Mouse (Mus musculus): ENCODE results near the gene Sept6.
A peak's percentile ranks its signal among the peaks of the same experiment; 100 is the strongest.

Sept6 gene

DNA sequence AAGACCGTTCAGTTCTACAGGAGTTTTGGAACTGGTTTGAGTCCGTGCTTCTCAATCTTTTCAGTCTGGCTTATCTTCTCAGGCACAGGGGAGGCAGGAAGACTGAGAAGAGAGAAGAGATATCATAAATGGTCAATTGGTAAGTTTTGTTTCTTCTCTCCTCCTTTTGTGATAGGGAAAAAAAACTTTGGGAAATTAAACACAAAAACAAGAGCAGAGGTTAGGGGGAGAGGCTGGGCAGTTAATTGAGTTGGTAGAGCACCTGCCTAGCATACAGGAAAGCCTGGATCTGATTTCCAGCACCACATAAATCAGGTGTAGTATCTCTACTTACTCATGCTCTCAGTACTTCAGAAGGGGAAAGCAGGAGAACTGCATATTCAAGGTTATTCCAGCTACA is at the start of gene Sept6:
Gene Sept6, minus strand, starts transcription at position 101 of the 400 bp plus-strand sequence.
- DNase-seq (ENCODE audit: low read depth) = no peak

DNA sequence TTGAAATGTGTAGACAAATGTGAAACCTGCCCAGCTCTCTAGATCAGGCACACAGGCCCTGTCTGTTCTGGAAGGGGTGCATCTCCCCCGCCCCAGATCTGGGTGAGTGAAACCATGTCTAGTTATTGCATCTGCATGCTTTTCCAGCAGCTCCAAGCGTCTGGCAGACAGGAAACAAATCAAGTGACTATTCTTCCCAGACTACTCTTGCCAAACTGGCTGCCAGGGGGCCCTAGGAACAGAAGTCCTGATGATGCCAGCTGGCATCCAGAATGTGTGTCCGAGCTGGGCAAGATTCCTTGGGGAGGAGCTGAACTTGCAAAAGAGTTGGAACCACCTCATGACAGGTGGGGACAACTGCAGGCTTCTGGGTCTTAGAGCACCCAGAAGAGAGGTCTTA is 36.8 kb upstream of the Sept6 start:
- DNase-seq (ENCODE audit: low read depth) = no peak

DNA sequence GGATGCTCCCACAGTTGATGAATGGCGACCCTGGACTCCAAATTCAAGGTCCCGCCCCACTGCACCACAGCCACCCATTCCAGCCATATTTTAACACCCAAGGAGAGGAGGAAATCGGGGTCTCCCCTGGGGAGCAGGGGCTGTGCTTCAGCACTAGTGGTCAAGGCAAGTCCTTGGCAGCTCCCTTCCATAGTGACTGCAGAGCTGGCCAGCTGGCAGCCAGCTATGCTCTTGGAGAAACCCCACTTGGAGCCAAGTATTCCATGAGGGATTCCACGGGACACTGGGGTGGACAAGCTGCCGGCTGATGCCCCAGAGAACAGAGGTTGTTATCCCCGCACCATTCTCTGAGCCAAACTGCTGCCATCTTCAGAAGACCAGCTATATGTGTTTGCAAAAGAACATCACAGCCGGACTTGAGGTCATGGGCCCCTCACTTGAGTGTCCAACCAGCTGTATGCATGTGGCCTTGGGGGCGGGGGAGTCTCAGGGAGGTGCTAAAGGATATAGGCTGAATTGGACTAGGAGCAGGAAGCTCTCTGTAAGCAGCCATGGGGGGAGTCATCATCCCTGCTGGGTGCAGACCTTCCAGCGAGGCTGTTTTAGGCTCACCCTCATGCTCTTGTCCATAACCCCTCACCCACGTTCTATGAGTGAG is 32.2 kb upstream of the Sept6 start:
- no peak for DNase-seq (ENCODE audit: low read depth)

DNA sequence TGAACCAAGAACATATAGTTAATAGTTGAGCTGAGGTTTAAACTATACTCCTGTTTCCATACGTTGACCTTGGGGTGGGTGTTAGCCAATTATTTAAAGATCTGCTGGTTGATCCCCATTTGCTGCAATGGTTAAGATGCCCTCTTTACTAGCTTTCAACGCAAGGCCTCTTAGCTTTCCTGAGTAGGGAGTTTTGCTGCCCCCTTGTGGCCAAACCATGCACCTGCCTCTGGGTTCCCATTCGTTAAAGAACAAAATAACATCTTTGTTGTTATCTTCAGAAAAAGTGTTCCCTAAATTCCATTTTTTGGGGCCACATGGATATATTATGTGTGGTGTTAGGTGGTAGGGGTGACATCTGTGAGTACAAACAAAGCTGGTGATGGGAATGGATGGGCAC is 31.1 kb upstream of the Sept6 start:
- peak; percentile 25 for DNase-seq (ENCODE audit: low read depth)

DNA sequence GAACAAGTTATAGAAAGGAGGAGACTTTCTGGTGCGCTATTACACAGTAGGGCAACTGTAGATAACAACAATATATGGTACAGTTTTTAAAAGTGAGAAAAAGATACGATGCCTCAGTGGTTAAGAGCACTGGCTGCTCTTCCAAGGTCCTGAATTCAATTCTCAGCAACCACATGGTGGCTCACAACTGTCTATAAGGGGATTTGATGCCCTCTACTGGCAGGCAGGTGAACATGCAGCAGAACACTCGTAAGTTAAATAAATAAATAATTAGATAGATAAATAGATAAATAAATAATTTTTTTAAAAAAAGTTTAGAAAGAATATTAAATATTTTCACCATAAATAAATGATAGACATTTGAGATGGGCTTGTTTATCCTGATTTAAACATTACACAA is 27.5 kb upstream of the Sept6 start:
- peak; percentile 7 for DNase-seq (ENCODE audit: low read depth)

DNA sequence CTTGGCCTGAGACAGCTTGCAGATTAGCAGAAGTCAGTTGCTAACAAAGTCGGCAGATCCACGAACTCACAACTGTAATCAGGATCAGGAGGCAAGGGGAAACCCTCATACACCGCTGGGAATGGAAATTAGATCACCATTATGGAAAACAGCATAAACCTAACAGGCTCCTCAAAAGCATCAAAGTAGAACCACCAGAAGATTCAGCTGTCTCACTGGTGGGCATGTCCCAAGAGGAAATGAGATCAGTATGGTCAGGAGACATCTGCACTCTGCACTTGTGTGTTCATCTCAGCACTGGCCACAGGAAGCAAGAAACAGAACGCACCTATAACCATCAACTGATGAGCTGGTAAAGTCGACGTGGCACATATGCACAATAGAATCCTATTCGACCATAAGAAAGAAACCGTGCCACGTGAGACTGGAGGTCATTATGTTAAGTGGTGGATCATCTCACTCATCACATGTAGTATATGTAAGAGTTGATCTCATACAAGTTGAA is 26.6 kb upstream of the Sept6 start:
- DNase-seq (ENCODE audit: low read depth) = no peak

DNA sequence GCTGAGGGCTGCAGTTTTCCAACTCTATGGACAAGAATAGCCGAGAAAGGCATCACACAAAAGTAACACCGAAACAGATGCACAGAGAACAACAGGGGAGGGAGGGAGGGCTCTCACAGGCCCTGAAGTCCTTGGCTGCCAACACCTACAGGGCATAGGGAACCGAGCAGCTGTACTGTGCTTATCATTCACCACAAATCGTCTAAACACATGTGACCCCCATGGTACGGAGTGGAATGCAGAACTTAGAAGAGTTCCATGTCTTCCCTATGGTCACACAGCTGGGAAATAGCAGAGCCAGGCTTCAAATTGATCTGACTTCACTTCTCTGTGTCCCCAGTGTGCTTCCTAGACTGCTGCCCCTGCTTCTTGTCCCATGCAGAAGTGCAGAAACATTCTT is 22.3 kb upstream of the Sept6 start:
- no peak for DNase-seq (ENCODE audit: low read depth)

DNA sequence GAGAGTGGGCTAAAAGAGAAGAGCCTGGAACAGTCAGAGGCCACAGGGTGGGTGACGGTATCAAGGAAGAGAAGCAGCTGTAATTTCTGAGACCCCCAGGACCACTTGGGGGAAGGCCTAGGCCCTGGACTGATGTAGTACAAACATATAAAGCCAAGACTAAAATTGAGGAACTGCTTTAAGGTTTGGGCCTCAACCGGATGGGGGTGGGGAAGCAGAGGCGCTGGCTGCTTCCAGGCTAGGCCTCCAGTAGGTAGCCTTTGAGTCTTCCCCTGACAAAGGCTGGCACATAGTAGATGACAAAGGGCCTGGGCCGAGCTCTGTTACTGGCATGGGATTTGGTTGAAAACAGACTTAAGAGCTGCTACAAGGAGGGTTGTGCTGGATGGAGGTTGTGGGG is 555 bp downstream of the Sept6 start:
- DNase-seq (ENCODE audit: low read depth) = no peak

DNA sequence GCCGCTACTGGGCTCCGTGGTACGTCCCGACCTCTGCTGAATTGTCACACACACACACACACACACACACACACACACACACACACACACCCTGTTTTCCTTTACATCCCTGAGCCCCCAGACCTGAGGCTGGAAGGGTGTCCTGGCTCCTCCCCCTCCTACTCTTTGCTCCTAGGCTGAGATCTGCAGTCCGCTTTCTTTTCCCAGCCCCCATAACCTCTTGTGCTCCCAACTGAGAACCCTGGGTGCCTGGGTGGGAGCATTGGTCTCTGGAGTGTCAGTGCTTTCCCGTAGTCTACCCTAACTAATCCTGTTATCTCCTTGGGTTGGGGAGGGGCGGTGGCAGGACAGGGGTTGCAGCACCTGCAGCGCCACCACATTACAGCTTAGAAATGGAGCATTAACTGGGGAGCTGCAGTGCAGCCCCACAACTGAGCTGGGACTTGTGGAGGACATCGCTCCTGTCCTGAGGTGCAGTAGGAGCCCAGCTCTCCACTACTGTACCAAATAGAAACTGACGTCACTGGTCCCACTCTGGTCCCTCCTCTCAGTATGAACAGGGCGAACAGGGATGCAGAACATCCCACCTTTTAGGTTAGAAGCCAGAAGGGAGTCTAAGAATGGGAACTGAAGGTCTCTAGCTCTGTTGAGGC is 1.7 kb downstream of the Sept6 start:
- DNase-seq (ENCODE audit: low read depth) = no peak

DNA sequence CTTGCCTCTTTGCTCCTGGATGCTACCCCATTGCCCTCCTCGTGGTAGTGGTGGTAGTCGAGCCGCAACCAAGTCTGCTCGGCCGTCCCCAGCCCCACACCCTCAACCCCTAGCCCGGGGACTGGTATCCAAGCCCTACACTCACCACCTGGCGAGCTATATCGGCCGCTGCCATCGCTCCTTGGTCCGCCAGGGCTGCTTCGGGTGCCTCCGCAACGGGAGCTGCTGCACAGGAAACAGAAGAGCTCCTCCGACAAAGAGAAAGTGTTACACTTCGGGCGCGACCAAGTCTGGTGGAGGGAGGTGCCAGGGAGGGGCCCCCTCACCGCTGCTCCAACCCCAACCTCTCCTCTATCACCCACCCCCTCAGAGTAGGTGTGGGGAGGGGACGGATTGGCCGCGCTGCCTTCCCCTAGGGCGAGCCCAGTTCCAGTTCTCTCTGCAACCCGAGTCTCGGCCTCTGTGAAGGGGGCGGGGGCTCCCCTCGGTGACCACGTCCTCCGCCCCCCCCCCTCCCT is 2.3 kb downstream of the Sept6 start:
- DNase-seq (ENCODE audit: low read depth) = peak; percentile 31

DNA sequence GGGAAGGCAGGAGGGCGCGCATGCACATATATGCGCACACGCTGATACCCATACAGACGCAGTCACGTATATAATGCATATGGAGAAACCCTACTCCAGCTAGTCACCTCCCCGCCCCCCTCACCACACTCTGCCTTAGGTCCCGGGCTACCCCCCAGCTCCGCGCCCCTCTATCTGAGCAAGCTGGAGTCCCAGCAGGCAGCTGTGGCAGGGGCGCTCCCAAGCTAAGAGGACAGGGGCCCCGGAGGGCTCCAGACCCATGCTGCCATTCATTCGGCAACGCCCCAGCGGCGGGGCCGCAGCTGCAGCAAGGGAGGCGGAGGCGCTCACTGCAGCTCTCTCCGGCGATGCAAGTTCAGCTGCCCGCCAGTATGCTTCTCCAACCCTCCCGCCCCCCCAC is 2.8 kb downstream of the Sept6 start:
- DNase-seq (ENCODE audit: low read depth) = no peak

DNA sequence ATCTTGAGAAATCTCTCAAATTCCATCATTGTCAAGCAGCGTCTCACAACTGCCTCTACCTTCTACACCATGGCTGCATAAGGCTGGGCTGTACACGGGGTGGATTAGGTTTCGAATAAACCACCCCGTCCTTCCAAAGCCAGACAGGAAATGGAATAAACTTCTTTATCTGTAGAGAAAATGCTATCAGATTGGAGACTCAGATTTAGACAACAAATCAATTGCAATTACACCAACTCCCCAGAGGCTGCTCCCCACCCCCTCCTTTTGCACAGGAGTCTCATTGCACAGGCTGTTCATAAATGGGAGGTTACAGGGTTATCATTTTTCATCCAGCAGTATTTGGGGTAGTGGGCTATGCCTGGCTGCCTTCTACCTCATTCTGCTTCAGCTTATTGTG is 3.7 kb downstream of the Sept6 start:
- DNase-seq (ENCODE audit: low read depth) = no peak

DNA sequence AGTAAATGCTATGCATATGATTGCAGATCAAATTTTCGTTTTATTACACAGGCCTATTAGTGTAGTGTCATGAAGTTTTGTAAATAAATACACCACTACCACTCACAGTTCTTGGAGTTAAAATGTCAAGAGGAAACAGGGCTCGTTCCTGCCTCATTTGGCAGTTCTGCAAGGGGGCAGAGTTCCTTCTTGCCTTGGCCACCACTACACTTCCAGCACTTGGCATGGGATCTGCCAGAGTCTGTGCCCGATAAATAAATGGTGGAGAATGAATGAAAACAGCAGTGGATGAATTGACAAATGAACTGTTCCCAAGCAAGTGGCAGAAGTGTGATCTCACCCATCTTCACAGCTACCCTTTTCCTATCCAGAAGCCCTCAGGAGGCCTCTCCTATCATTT is 6.6 kb downstream of the Sept6 start:
- no peak for DNase-seq (ENCODE audit: low read depth)

DNA sequence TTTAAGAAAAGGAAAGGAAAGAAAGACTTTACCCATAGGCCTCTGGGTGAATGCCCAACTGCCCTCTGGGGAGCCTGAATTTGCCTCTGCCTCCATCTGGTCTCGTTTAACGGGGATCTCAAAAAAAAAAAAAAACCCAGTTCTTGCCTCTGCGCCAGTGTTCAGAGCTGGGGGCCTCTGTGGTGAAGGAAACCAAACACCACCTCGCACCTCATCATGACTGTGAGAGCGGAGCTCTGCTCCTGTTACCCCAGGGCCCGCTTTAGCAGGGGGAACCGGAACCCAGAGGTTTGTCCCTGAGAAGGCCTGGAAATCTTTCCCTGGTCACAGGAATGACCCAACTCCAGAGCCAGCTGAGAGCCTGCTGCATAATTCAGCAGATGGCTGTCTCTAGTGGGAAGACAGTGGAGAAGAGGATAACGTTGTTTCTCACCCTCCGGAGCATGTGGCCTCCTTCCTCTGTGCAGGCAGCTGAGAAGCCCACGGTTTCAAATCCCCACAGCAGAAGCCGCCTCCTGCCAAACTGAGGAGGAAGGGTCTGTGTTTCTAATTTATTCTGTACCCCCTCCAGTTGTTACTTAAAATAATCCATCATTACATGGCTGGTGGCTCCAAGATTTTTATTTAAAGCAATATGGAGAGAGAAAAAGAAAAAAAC is 7.8 kb downstream of the Sept6 start:
- DNase-seq (ENCODE audit: low read depth) = no peak

DNA sequence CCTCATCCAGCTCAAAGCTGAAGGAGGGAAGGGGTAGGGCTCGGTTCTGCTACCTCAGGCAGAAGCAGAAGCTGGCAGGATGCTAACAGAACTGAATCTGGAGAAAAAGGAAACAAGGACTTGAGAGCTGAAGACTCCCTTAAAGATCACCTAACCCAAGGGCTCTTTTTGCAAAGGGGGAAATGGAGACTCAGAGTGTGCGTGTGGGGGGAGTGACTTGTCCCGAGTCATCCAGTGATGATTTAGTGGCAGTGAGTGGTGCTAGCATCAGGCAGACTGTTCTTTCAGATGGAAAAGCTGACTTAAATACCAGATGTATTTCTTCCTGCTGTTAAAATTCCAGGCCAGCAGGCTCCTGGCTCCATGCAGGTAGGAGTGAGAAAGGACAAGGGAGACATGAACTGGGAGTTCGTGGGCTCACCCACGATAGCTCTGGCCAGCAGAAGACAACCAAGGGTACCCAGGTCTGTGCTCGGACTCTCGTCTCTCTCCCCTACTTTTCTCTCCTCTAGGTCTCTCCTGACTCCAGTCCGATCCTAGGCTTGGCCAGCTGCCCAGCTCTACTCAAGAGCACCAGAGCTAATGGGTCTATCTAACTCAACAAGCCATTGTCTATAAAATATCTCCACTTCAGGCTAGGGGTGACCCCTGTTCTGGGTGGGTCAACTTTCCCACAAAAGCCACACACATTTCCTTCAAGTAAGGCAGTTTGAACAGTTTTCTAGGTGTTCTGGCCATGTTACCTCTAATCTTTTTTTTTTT is 8.5 kb downstream of the Sept6 start:
- DNase-seq (ENCODE audit: low read depth) = no peak

DNA sequence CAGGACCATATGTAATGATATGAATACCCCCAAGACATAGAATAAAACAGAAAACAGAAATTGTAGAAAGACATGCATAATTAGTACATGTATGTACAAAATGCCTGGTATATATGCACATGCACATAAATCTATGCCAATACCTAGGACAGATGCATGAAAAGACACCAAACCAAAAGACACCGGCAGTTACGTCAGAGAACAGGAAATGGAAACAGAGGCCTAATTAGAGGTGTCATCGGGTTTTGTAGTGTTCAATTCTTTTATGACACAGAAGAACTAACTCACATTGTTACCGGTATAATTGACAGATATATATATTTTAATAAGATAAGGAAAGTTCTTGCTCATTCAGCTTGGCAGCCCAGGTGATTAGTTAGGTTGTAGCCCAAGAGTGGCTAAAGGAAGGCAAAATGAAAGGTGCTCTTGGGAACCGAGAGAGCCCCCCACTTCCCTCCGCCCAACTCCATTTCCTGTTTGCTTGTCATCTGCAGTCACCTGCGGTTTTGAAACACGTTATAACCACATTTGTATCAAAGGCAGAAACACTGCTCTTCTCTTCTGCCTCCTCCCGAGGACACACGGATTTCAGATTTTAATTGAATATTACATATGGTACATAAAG is 10.9 kb downstream of the Sept6 start:
- DNase-seq (ENCODE audit: low read depth) = no peak

DNA sequence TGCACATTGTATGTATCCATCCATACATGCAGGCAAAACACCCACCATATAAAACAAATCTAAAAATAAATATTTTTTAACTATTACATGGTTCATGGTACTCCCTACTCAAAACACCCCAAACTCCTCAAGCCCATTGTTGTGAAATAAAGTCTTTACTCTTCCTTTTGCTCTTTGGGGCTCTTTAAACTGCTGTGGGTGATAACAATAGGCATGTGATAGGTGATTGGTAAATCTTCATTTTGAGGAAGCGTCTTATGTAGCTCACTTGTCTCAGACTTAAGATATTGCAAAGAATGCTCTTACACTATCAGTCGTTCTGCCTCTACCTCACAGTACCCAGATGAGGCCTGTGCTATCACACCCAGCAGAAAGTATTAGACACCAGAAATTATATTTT is 13.7 kb downstream of the Sept6 start:
- no peak for DNase-seq (ENCODE audit: low read depth)

DNA sequence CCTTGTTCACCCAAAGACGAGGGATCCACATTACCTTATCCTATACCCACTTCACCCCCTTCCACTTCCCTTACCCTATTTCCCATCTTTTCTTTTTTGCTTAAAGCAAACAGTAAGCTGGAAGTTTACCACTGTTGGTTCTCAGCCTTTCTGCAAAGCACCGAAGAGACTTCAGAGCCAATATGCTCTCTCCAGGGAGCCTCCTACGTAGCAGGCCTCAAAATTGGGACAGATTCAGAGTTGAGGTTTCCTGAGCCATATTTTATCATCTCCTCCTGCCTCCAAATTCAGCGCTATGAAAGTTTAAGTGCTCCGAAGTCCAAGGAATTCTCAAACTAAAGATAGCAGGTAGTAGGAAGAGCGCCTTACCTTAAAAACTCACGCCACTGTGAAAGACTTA is 14.6 kb downstream of the Sept6 start:
- DNase-seq (ENCODE audit: low read depth) = no peak

DNA sequence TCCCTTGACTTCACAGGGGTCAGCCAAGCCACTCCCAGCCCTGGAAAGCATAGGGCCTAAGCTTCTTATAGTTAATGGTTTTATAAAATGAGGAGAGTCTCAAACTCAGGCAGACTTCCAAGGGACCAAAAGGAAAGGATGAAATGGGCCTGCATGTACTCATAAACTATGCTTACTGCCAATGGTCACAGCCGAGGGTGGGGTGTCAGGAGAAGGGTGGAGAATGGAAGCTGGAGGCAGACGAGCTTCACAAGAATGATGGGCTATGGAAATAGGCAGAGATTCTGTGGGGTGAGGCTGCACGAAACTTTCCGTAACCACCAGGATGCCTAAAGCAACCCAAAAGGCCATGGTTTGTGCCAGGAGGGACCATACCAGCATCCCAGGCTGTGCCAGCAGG is 15.3 kb downstream of the Sept6 start:
- DNase-seq (ENCODE audit: low read depth) = no peak

DNA sequence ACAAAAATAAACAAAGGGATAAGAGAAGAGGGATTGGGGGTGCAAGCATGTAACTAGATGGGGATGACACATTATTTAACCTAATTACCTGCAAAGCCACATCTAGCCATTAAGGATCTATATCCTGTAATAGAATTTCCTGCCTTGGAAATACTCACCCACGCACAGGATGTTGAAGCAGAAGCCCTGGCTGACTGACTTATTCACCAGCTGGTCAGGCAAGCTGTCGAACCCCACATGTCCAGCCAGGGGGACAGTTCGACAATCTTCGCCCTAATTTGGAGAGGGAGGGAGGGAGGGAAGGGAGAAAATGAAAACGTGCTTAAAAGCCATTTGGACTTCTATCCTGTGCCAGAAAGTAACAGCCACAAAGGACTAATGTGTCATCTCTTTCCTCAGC is 16.7 kb downstream of the Sept6 start:
- DNase-seq (ENCODE audit: low read depth) = no peak

DNA sequence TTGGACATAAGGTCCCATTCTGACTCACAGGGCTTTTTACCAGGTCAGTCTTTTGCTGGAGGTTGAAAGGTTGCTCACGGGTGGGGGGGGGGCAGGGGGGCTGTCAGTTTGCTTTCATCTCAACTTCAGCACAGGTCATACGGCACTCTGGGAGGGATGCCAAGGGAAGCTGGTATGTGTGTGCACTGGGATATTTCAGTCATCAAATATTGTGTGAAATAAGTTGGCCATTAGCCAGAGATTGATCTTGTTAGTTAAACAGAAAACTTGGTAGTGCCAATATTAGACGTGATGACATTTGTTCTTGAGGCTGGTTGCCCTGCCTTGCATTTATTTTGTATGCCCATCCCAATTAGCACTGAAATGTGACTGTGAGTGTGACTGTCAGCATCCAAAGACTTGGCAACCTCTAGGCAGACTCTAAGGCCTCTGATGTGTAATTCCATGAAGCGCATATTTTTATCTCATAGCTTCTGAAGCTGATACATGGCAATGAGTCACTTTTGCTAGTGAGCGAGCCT is 18.6 kb downstream of the Sept6 start:
- no peak for DNase-seq (ENCODE audit: low read depth)

DNA sequence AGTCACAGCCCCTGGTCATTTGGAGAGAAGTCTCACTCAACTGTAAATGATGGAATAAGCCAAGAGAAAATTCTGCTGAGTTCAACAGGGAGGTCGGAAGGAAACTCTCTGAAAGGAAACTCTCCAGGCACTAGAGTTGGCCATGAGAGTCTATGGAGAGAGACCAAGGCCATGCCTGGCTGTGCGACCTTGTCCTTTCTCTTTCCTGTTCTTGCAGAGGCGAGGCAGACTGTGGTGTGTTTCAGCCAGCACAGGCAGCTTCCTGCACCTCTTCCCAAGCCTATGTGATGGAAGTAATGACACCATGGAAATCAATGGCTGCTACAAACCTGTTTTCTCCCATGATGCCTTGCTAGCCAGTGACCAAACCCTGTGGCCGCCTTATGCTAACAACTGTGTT is 20.4 kb downstream of the Sept6 start:
- no peak for DNase-seq (ENCODE audit: low read depth)
